Mouse (Mus musculus): ENCODE measurements around the gene Mybph. TPM values are rescaled to one million over a fixed set of nuclear protein-coding genes. Genes with fewer than 3 reads are reported as not detected.

The Mybph gene
- total and polyA plus RNA-seq, 2 experiments from 2014 or later, result not detected

DNA sequence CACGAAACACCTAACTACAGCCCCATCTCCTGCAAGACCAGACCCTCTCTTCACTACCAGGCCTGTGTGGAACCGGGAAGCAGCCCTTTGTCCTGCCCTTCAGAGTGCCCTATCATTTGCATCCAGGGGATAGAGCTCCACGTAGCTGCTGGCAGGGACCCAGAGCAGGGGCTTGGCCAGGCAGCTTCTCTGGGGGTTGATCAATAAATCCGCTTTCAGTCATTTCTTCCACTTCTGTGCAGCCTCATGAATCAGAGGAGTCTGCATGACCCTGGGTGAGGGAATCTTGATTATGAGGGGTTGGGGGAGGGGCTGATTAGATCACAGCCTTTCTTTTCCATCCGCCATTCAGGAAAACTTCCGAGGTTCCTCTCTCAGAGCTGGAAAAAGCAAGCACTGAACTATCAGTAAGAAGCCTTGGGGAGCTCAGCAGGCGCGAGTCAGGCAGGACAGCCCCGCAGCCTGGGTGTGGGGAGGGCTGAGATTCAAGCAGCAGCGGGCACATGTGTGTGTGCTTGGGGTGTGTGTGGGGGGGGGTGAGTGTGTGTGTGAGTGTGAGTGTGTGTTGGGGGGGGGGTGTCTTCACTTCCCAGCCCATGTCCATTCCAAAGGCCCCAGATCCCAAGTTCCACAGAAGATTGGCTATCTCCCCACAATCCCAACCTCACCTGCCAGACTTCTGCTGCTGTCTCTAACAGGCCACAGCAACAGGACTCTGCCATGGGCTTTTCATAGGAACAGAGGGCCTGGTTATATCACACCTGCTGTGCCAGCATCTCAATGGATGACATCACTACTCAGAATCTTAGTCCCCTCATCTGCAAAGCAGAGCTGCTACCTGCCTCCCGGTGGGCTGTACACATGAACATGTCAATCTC is 22.7 kb downstream of the Mybph start:
- Histone ChIP-seq H3K4me1 (ENCODE audit: insufficient read depth, low read length) (no peaks in the 10 kb centered on the region; the same call in 1 of the 2 replicates), H3K27me3 (ENCODE audit: insufficient read depth, low read length) (no peaks in the 10 kb centered on the region), H3K27ac (ENCODE audit: low read depth, low read length) (no peak overlapping the region), H3K9ac (replicated peaks; ENCODE audit: low read length, poor library complexity, severe bottlenecking) (no peak overlapping the region), H3K4me3 (ENCODE audit: low read depth, low read length) (no peak overlapping the region), H3K4me2 (ENCODE audit: low read depth, low read length, poor library complexity, severe bottlenecking) (no peak overlapping the region), H3K9me3 (ENCODE audit: low read length) (no peaks in the 10 kb centered on the region), H3K36me3 (ENCODE audit: insufficient read depth, low read length) (no peaks in the 10 kb centered on the region)
- TF ChIP-seq CTCF (IDR thresholded peaks at IDR 0.05), result no peak
- peak; percentile 21 for DNase-seq (ENCODE audit: low spot score)
- WGBS, result 27% methylated on average over 11 of the region's 11 CpGs
- ATAC-seq (ENCODE audit: low FRiP score), result no peak

DNA sequence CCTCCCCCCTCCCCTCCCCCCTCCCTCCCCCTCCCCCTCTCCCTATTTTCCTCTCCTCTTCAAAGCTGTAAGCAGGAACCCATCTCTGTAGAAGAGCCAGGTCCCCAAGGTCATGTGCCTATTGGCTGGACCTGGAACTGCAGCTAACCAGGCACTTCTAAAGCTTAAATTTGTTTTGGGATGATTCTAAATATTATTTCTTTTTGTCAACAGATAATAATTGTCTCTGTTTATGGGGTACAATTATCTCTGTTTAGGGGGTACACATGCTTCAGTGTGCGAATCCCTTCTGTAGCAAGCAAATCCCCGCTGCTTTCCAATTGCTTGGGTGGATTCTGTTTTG is 23.4 kb downstream of the Mybph start:
- Histone ChIP-seq H3K9ac (replicated peaks; ENCODE audit: low read length, poor library complexity, severe bottlenecking) (no peak overlapping the region), H3K27me3 (ENCODE audit: insufficient read depth, low read length) (no peaks in the 10 kb centered on the region), H3K27ac (ENCODE audit: low read depth, low read length) (no peak overlapping the region), H3K4me3 (ENCODE audit: low read depth, low read length) (no peak overlapping the region), H3K9me3 (ENCODE audit: low read length) (no peaks in the 10 kb centered on the region), H3K36me3 (ENCODE audit: insufficient read depth, low read length) (no peaks in the 10 kb centered on the region), H3K4me2 (ENCODE audit: low read depth, low read length, poor library complexity, severe bottlenecking) (no peak overlapping the region), H3K4me1 (ENCODE audit: insufficient read depth, low read length) (no peaks in the 10 kb centered on the region; the same call in 1 of the 2 replicates)
- ATAC-seq (ENCODE audit: low FRiP score) (no peak), DNase-seq (ENCODE audit: low spot score) (no peak)
- WGBS, result 95% methylated on average over 2 of the region's 2 CpGs
- peak; percentile 36 for TF ChIP-seq CTCF (IDR thresholded peaks at IDR 0.05)

DNA sequence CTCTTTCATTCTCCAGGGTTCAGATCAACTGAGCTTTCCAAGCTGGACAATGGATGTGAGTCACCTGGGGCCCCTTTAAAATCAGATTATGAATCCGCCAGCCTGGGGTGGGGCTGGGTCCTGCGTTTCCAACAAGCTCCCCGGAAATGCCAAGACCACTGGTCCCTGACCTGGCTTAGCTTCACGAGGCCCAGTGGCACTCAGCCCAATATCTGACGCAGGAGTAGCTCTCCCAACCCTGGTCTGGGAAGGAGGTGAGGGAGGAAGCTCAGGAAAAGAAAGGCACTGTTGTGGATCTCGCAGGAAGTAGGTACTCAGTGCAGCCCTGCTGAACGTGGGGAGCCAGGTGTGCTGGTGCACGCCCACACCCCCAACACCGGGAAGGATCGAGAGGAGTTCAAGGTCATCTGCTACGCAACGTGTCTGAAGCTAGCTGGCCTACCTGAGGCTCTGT is 23.8 kb downstream of the Mybph start:
- no peak for TF ChIP-seq CTCF (IDR thresholded peaks at IDR 0.05)
- DNase-seq (ENCODE audit: low spot score) (no peak), ATAC-seq (ENCODE audit: low FRiP score) (0 out of 2 replicates have a peak, but pooled peaks have one; percentile 22)
- Histone ChIP-seq H3K27ac (ENCODE audit: low read depth, low read length) (no peak overlapping the region), H3K9ac (replicated peaks; ENCODE audit: low read length, poor library complexity, severe bottlenecking) (no peak overlapping the region), H3K4me3 (ENCODE audit: low read depth, low read length) (no peak overlapping the region), H3K9me3 (ENCODE audit: low read length) (no peaks in the 10 kb centered on the region), H3K36me3 (ENCODE audit: insufficient read depth, low read length) (no peaks in the 10 kb centered on the region), H3K27me3 (ENCODE audit: insufficient read depth, low read length) (no peaks in the 10 kb centered on the region), H3K4me2 (ENCODE audit: low read depth, low read length, poor library complexity, severe bottlenecking) (no peak overlapping the region), H3K4me1 (ENCODE audit: insufficient read depth, low read length) (no peaks in the 10 kb centered on the region)
- 65% methylated on average over 12 of the region's 12 CpGs for WGBS

DNA sequence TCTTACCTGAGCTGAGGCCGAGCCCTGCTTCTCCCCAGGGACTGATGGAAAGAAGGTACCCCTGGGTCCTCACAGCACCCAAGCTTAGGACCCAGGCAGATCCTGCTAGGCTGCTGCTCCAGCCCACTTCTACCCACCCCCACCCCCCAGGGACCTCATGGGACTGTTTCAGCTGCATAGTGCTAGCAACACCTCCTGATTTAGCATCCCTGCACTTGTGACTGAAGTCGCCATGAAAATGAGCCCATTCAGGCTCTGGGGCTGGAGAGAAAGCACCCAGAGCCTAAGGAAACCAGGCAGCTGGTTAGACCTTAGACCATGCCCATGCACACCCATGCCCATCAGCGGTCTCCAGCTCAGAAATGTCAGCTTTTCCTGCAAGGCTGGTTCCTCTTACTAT is 24.7 kb downstream of the Mybph start:
- no peaks in the 10 kb centered on the region for H3K36me3 ChIP-seq (ENCODE audit: insufficient read depth, low read length)
- DNase-seq (ENCODE audit: low spot score), result no peak
- H3K9me3 ChIP-seq (ENCODE audit: low read length), result no peaks in the 10 kb centered on the region
- no peaks in the 10 kb centered on the region for H3K4me1 ChIP-seq (ENCODE audit: insufficient read depth, low read length)
- WGBS, result 84% methylated on average over 3 of the region's 3 CpGs
- H3K27me3 ChIP-seq (ENCODE audit: insufficient read depth, low read length), result no peaks in the 10 kb centered on the region
- no peak overlapping the region for H3K27ac ChIP-seq (ENCODE audit: low read depth, low read length)
- no peak for ATAC-seq (ENCODE audit: low FRiP score)
- no peak for TF ChIP-seq CTCF (IDR thresholded peaks at IDR 0.05)
- no peak overlapping the region for H3K9ac ChIP-seq (replicated peaks; ENCODE audit: low read length, poor library complexity, severe bottlenecking)
- no peak overlapping the region for H3K4me2 ChIP-seq (ENCODE audit: low read depth, low read length, poor library complexity, severe bottlenecking)
- no peak overlapping the region for H3K4me3 ChIP-seq (ENCODE audit: low read depth, low read length)

DNA sequence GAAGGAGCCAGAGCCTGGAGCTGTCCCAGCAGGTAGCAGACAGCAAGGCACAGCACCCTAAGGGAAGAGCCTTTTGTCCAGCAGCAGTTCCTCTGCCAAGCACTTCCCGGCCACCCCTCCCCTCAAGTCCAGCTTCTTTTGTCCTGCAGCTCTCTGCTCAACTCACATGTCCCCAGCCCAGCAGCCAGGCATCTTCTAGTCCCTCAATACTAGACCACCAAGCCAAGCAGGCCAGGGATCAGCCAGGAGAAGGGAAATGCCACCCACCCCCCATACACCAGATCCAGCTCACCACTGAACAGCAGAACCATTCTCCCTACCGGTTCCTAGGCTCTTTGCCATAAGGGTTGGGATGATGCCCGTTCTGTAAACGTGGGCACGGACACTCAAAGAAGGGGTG is 26.4 kb downstream of the Mybph start:
- WGBS, result 65% methylated on average over 5 of the region's 5 CpGs
- Histone ChIP-seq H3K4me2 (ENCODE audit: low read depth, low read length, poor library complexity, severe bottlenecking) (no peak overlapping the region), H3K27me3 (ENCODE audit: insufficient read depth, low read length) (no peaks in the 10 kb centered on the region), H3K4me3 (ENCODE audit: low read depth, low read length) (no peak overlapping the region), H3K9ac (replicated peaks; ENCODE audit: low read length, poor library complexity, severe bottlenecking) (no peak overlapping the region), H3K9me3 (ENCODE audit: low read length) (no peaks in the 10 kb centered on the region), H3K4me1 (ENCODE audit: insufficient read depth, low read length) (no peaks in the 10 kb centered on the region), H3K27ac (ENCODE audit: low read depth, low read length) (no peak overlapping the region), H3K36me3 (ENCODE audit: insufficient read depth, low read length) (no peaks in the 10 kb centered on the region)
- TF ChIP-seq CTCF (IDR thresholded peaks at IDR 0.05), result no peak
- DNase-seq (ENCODE audit: low spot score) (peak; percentile 32), ATAC-seq (ENCODE audit: low FRiP score) (no peak)

DNA sequence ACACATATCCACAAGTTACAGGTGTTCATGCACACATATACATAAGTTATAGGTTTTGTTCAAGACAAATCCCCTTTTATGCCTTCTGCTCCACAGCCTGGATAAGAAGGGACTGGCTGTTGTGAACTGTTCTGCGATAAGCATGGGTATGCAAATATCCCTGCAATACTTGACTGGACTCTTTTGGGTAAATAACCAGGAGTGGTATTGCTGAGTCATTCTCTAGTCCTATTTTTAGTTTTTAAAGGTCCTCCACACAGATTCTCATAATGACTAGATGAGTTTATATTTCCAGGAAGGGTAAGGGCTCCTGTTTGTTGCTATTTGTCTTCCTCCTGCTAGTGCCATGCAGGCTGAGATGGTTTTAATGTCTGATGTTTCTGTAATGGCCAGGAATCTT is 27.9 kb downstream of the Mybph start:
- no peak overlapping the region for H3K4me3 ChIP-seq (ENCODE audit: low read depth, low read length)
- 90% methylated on average over 1 of the region's 1 CpGs for WGBS
- no peak overlapping the region for H3K27ac ChIP-seq (ENCODE audit: low read depth, low read length)
- no peak overlapping the region for H3K9ac ChIP-seq (replicated peaks; ENCODE audit: low read length, poor library complexity, severe bottlenecking)
- no peaks in the 10 kb centered on the region for H3K9me3 ChIP-seq (ENCODE audit: low read length)
- H3K4me2 ChIP-seq (ENCODE audit: low read depth, low read length, poor library complexity, severe bottlenecking), result no peak overlapping the region
- TF ChIP-seq CTCF (IDR thresholded peaks at IDR 0.05), result no peak
- no peaks in the 10 kb centered on the region for H3K36me3 ChIP-seq (ENCODE audit: insufficient read depth, low read length)
- DNase-seq (ENCODE audit: low spot score) (no peak), ATAC-seq (ENCODE audit: low FRiP score) (no peak)
- H3K4me1 ChIP-seq (ENCODE audit: insufficient read depth, low read length), result no peaks in the 10 kb centered on the region
- H3K27me3 ChIP-seq (ENCODE audit: insufficient read depth, low read length), result no peaks in the 10 kb centered on the region
